23 mouse cellular contexts compared by ENCODE assay signal in genomic region chr1:97943908-97944608, GRCm38 (mm10).
A peak's percentile ranks its signal among the peaks of the same experiment; 100 is the strongest.
DNase-seq lines count a peak whose midpoint lies in the region; ATAC-seq and TF ChIP-seq lines count a peak whose summit lies in the region.
"Had no signal": no experiment of that assay in that cellular context is flagged by ENCODE, and none has a peak within 500 bp of the region (broad histone marks: within the 10 kb centered on the region; RNA-seq: fewer than 3 reads in every experiment).

No protein-coding gene starts in this region.

- ATAC-seq in forebrain, embryonic 13.5 days: peak; percentile 65
- ATAC-seq in forebrain, postnatal 0 days: no peak
- ATAC-seq in heart, postnatal 0 days (ENCODE audit: insufficient read depth, low read depth): no peak
- ATAC-seq in midbrain, embryonic 15.5 days (replicated peaks): 0 out of 2 replicates have a peak, but pooled peaks have one; percentile 57
- ATAC-seq in midbrain, embryonic 14.5 days (ENCODE audit: low FRiP score, low TSS enrichment): no peak
- ATAC-seq in hindbrain, embryonic 16.5 days: 0 out of 2 replicates have a peak, but pooled peaks have one; percentile 41
- ATAC-seq: CD4-positive, CD25-positive, alpha-beta regulatory T cell, adult 4 months; intestine, embryonic 15.5 days had no signal

- peaks cover 5% of the 10 kb centered on the region for H3K4me1 ChIP-seq in forebrain, embryonic 13.5 days
- no peaks in the 10 kb centered on the region for H3K4me1 ChIP-seq in forebrain, postnatal 0 days (ENCODE audit: insufficient read depth)
- H3K4me1 ChIP-seq in heart, postnatal 0 days (ENCODE audit: control insufficient read depth, insufficient read depth): peaks cover 12% of the 10 kb centered on the region
- H3K4me1 ChIP-seq in midbrain, embryonic 15.5 days: 0 out of 2 replicates have a peak, but pooled peaks cover 3% of the 10 kb centered on the region
- peaks cover 9% of the 10 kb centered on the region; the same call in 1 of the 2 replicates for H3K4me1 ChIP-seq in midbrain, embryonic 14.5 days (ENCODE audit: control insufficient read depth, insufficient read depth, low read length)
- H3K4me1 ChIP-seq in hindbrain, embryonic 16.5 days (ENCODE audit: control insufficient read depth, insufficient read depth, low read depth, low read length): no peaks in the 10 kb centered on the region; the same call in none of the 2 replicates
- H3K4me1 ChIP-seq: intestine, embryonic 15.5 days had no signal

- no peaks in the 10 kb centered on the region for H3K27me3 ChIP-seq in forebrain, embryonic 13.5 days
- no peaks in the 10 kb centered on the region for H3K27me3 ChIP-seq in forebrain, postnatal 0 days (ENCODE audit: insufficient read depth, low read length)
- H3K27me3 ChIP-seq in heart, postnatal 0 days (ENCODE audit: control insufficient read depth, insufficient read depth, low read length): no peaks in the 10 kb centered on the region
- no peaks in the 10 kb centered on the region for H3K27me3 ChIP-seq in midbrain, embryonic 15.5 days (replicated peaks)
- H3K27me3 ChIP-seq in midbrain, embryonic 14.5 days (ENCODE audit: control insufficient read depth, insufficient read depth, low read length): no peaks in the 10 kb centered on the region
- H3K27me3 ChIP-seq in hindbrain, embryonic 16.5 days (replicated peaks; ENCODE audit: control insufficient read depth, insufficient read depth, low read length): no peaks in the 10 kb centered on the region
- H3K27me3 ChIP-seq: embryonic facial prominence, embryonic 15.5 days; heart, embryonic 15.5 days; intestine, embryonic 15.5 days had no signal

- no peak for DNase-seq in forebrain, postnatal 0 days
- no peak for DNase-seq in heart, postnatal 0 days (ENCODE audit: low spot score)
- DNase-seq in heart, adult 8-10 months (ENCODE audit: low spot score): no peak
- DNase-seq in midbrain, embryonic 14.5 days: no peak
- no peak for DNase-seq in gastrocnemius, adult 8-10 months (ENCODE audit: low spot score in 2 of 2)
- DNase-seq: adrenal gland, adult 8-10 months; adrenal gland, postnatal 36 days; B cell, adult 2 months; cerebellum, adult 11 months; cerebellum, adult 8-10 months; cerebellum, postnatal 14 days; embryo, embryonic 11 days; gastrocnemius, postnatal 10 days had no signal

- no peaks in the 10 kb centered on the region for H3K9me3 ChIP-seq in forebrain, embryonic 13.5 days (replicated peaks)
- H3K9me3 ChIP-seq in forebrain, postnatal 0 days (ENCODE audit: low read length): no peaks in the 10 kb centered on the region
- H3K9me3 ChIP-seq in heart, postnatal 0 days (replicated peaks; ENCODE audit: control insufficient read depth, low read length): no peaks in the 10 kb centered on the region
- H3K9me3 ChIP-seq in midbrain, embryonic 15.5 days: no peaks in the 10 kb centered on the region
- H3K9me3 ChIP-seq in midbrain, embryonic 14.5 days (ENCODE audit: control insufficient read depth, low read length): no peaks in the 10 kb centered on the region
- H3K9me3 ChIP-seq in hindbrain, embryonic 16.5 days (ENCODE audit: control insufficient read depth, low read length): no peaks in the 10 kb centered on the region
- H3K9me3 ChIP-seq: embryonic facial prominence, embryonic 15.5 days; heart, embryonic 15.5 days; intestine, embryonic 15.5 days had no signal

- no peak for TF ChIP-seq EP300 in heart, postnatal 0 days (IDR thresholded peaks at IDR 0.05; ENCODE audit: low read depth)

- no peak overlapping the region for H3K9ac ChIP-seq in forebrain, embryonic 13.5 days
- no peak overlapping the region for H3K9ac ChIP-seq in forebrain, postnatal 0 days
- 0 out of 2 replicates have a peak overlapping the region, but pooled peaks have one; percentile 20 for H3K9ac ChIP-seq in heart, postnatal 0 days (replicated peaks; ENCODE audit: low read depth, low read length)
- no peak overlapping the region for H3K9ac ChIP-seq in midbrain, embryonic 15.5 days
- H3K9ac ChIP-seq in midbrain, embryonic 14.5 days (replicated peaks; ENCODE audit: low read length): no peak overlapping the region
- H3K9ac ChIP-seq in hindbrain, embryonic 16.5 days (ENCODE audit: low read depth, low read length): no peak overlapping the region
- H3K9ac ChIP-seq: embryonic facial prominence, embryonic 15.5 days; heart, embryonic 15.5 days; intestine, embryonic 15.5 days had no signal

- no peak overlapping the region for H3K4me3 ChIP-seq in forebrain, embryonic 13.5 days
- H3K4me3 ChIP-seq in forebrain, postnatal 0 days (ENCODE audit: low read depth, low read length): no peak overlapping the region
- H3K4me3 ChIP-seq in heart, postnatal 0 days (ENCODE audit: low read depth, low read length): no peak overlapping the region
- H3K4me3 ChIP-seq in midbrain, embryonic 15.5 days: no peak overlapping the region
- H3K4me3 ChIP-seq in midbrain, embryonic 14.5 days (replicated peaks; ENCODE audit: low read depth, low read length): no peak overlapping the region
- no peak overlapping the region for H3K4me3 ChIP-seq in hindbrain, embryonic 16.5 days (ENCODE audit: low read length)
- H3K4me3 ChIP-seq: embryonic facial prominence, embryonic 15.5 days; erythroblast, embryonic 14.5 days; heart, embryonic 15.5 days; intestine, embryonic 15.5 days had no signal

- peak overlapping the region; percentile 31; the same call in 1 of the 2 replicates for H3K27ac ChIP-seq in forebrain, embryonic 13.5 days
- no peak overlapping the region for H3K27ac ChIP-seq in forebrain, postnatal 0 days (ENCODE audit: low read depth, low read length)
- H3K27ac ChIP-seq in heart, postnatal 0 days (ENCODE audit: low read depth): no peak overlapping the region
- H3K27ac ChIP-seq in midbrain, embryonic 15.5 days: no peak overlapping the region
- H3K27ac ChIP-seq in midbrain, embryonic 14.5 days (replicated peaks; ENCODE audit: low read depth, low read length): no peak overlapping the region
- no peak overlapping the region; the same call in 1 of the 2 replicates for H3K27ac ChIP-seq in hindbrain, embryonic 16.5 days (ENCODE audit: low read depth, low read length)
- H3K27ac ChIP-seq: embryonic facial prominence, embryonic 15.5 days; heart, embryonic 15.5 days; intestine, embryonic 15.5 days had no signal

- no peak for TF ChIP-seq CTCF in forebrain, postnatal 0 days (IDR thresholded peaks at IDR 0.05; ENCODE audit: low read depth)
- TF ChIP-seq CTCF in heart, postnatal 0 days (IDR thresholded peaks at IDR 0.05; ENCODE audit: low read depth): no peak

- WGBS in forebrain, embryonic 13.5 days: 69% methylated on average over 4 of the region's 4 CpGs
- 39% methylated on average over 4 of the region's 4 CpGs for WGBS in forebrain, postnatal 0 days
- WGBS in heart, postnatal 0 days: 72% methylated on average over 4 of the region's 4 CpGs
- WGBS in midbrain, embryonic 15.5 days: 43% methylated on average over 4 of the region's 4 CpGs
- 48% methylated on average over 4 of the region's 4 CpGs for WGBS in midbrain, embryonic 14.5 days
- WGBS in hindbrain, embryonic 16.5 days: 37% methylated on average over 4 of the region's 4 CpGs

- H3K4me2 ChIP-seq in forebrain, embryonic 13.5 days: no peak overlapping the region
- H3K4me2 ChIP-seq in forebrain, postnatal 0 days (ENCODE audit: low read depth): no peak overlapping the region
- no peak overlapping the region for H3K4me2 ChIP-seq in heart, postnatal 0 days (ENCODE audit: low read depth, low read length)
- no peak overlapping the region for H3K4me2 ChIP-seq in midbrain, embryonic 15.5 days
- H3K4me2 ChIP-seq in midbrain, embryonic 14.5 days (ENCODE audit: low read length): no peak overlapping the region
- no peak overlapping the region for H3K4me2 ChIP-seq in hindbrain, embryonic 16.5 days (ENCODE audit: low read length)
- H3K4me2 ChIP-seq: embryonic facial prominence, embryonic 15.5 days; heart, embryonic 11.5 days; heart, embryonic 15.5 days; intestine, embryonic 15.5 days had no signal

- no peaks in the 10 kb centered on the region for H3K36me3 ChIP-seq in forebrain, embryonic 13.5 days (ENCODE audit: poor library complexity, severe bottlenecking)
- H3K36me3 ChIP-seq in forebrain, postnatal 0 days (ENCODE audit: insufficient read depth): no peaks in the 10 kb centered on the region
- H3K36me3 ChIP-seq in heart, postnatal 0 days (replicated peaks; ENCODE audit: control insufficient read depth, insufficient read depth, low read length): 0 out of 2 replicates have a peak, but pooled peaks cover 5% of the 10 kb centered on the region
- H3K36me3 ChIP-seq in midbrain, embryonic 15.5 days (replicated peaks): no peaks in the 10 kb centered on the region
- H3K36me3 ChIP-seq in midbrain, embryonic 14.5 days (ENCODE audit: control insufficient read depth, insufficient read depth, low read length): no peaks in the 10 kb centered on the region
- H3K36me3 ChIP-seq in hindbrain, embryonic 16.5 days (ENCODE audit: control insufficient read depth, insufficient read depth, low read length): no peaks in the 10 kb centered on the region
- H3K36me3 ChIP-seq: embryonic facial prominence, embryonic 15.5 days; G1E; intestine, embryonic 15.5 days had no signal

Comparison
In these comparisons a context has a peak if more than half of its experiments do, and no peak if none do; other contexts are left out.
1. ATAC-seq: peak in forebrain, embryonic 13.5 days (single experiment), midbrain, embryonic 15.5 days (single experiment) and hindbrain, embryonic 16.5 days (single experiment); none in forebrain, postnatal 0 days (single experiment), heart, postnatal 0 days (single experiment) and midbrain, embryonic 14.5 days (single experiment).